Mouse (Mus musculus) kidney, postnatal 25 days (tissue): ENCODE measurements around the gene Miox.

ENCODE experiments used
- DNase-seq, 2 experiments: peaks; one replicate each; pipeline ENCODE4 v3.0.0; 2021; ENCODE audit warnings: mixed read lengths in 2 of 2

Miox gene

DNA sequence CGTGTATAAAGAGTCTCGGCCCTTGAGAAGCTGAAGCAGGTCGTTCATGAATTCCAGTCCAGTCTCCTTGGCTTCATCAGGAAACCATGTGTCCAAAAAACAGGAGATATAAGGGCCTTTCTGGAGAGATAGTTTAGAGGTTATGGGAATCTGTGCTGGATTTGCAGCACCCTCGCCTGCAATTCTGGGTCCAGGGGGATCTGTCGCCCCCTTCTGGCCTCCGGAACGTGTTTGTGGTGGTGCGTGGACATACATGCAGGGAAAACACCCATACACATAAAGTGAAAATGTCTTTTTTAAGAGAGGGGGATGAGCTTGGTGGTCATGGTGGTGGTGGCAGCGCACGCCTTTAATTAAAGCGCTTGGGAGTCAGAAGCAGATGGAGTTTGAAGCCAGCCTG lies 18.1 kb upstream of the Miox start:
- peak; percentile 35 to 39 for DNase-seq

DNA sequence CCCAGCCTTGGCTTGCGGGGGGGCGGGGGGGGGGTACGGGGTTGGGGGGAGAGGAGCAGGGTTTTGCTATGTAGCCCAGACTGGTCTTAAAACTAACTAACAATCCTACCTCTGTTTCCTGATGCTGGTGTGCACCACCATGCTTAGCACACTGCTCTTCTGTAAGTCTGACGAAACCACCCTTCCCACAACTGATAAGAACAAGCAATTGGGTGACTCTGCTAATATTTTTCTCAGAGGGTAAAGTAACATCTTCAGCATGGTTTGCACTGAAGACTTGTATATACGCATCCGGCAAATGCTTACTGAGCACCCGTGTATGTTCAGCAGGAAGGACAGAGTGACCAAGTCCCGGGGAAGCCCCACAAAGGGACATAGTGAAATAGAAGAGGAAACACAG lies 12.9 kb upstream of the Miox start:
- peak in 1 of 2 experiments; percentile 1 for DNase-seq

DNA sequence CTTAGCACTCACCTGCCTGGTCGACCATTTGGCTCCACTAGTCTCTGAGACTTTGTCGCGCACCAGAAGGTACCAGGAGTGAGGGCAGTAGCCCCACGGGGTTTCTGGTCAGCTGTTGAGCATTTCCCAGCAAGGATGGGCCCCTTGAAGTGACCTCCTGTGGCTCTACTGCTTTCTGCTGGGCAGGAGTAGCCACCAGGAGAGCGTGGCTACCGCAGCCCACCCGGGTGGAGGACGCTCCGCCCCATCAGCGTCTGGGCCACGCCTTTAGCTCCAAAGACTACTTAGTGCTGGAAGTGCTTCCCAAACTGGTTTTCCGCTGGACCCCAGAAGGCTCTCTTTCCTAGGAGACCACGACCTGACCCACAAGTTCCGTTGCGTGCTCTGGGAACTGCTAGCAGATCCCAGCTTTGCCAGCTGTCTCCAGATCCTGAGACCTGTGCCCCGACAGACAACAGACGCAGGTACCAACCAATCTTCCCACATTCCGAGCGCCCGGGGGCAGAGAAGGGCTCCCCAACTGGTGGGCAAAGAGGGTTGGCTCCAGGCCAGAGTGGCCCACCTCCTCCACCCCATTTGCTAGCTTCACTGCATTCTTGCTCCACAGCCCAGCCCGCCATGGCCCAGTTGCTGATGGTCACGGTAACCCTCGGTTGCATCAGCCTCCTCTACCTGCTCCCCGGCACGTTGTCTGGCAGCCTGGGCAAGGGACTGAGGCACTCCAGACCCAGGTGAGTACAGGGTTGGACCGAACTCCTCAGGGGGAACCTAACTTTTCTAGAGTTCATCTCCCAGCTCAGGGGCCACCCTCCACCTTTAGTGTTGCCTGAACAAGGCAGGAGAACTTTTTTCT lies 11.3 kb upstream of the Miox start, which contains the start of gene Adm2:
Gene Adm2, plus strand, starts transcription at position 51 of the 853 bp plus-strand sequence.
- peak in 1 of 2 experiments; percentile 58 for DNase-seq

DNA sequence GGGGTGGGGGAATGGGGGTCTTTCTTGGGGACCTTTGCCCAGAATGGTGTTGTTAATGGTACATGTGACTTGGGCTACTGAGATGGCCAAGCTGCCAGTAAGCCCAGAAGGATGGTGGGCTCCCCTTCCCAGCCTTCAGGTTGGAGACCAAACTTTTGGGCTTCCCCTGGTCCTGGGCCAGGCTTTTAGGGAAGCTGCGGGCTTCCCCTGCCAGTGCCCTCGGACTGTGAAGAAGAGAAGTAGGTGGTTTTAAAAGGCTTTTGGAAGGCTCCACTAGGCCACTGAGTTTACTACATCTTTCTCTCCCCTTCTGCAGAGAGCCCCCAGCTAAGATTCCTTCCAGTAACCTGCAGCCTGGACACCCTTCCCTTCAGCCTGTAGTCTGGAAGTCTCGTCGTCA lies 10.5 kb upstream of the Miox start:
- peak in 1 of 2 experiments; percentile 24 for DNase-seq

DNA sequence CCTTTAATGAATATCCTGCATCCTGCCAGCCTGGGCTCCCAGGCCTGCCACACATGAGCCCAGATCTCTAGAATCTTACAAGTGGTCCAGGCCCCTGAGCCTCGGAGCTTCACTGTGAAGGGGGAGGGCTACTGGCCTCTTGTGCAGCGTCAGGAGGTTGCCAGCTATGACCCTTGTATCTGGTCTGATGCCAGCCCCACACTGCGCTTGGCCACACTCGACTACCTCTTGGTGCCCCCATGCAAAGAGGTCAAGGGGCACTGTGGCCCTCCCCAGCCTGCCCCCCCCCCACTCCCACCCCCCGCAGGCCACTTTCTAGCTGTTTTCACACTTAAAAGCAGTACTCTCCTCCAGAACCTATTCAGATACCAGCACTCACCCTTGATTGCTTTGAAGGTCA lies 7.8 kb upstream of the Miox start:
- peak; percentile 79 to 92 for DNase-seq

DNA sequence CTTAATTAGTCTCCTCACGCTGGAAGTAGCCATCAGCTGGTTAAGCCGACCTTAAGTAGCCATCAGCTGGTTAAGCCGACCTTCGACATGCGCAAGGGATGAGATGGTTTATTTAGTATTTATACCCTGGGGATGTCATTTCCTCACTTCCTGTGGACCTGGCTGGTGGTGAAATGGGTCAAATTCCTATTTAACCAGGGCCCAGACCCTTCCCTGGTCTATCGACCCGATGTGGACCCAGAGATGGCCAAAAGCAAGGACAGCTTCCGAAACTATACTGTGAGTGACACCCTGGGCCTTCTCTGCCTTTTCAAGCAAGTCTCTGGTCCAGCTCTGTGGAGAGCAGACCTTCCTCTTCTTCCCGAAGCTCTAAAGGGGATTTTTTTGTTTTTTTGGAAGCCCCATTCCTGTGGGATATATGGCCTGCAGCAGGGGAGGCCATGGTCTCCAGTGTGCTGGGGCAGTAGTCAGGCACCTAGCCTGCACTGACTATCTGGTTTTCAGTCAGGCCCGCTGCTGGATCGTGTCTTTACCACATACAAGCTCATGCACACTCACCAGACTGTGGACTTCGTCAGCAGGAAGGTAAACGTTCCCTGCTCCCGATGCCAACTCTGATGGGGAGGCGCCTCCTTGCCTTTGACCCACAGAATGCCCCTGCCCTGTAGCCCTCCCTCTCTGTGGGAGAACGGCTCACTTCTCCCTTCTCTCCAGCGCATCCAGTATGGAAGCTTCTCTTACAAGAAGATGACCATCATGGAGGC lies 758 bp downstream of the Miox start:
- DNase-seq = peak; percentile 40 to 62

DNA sequence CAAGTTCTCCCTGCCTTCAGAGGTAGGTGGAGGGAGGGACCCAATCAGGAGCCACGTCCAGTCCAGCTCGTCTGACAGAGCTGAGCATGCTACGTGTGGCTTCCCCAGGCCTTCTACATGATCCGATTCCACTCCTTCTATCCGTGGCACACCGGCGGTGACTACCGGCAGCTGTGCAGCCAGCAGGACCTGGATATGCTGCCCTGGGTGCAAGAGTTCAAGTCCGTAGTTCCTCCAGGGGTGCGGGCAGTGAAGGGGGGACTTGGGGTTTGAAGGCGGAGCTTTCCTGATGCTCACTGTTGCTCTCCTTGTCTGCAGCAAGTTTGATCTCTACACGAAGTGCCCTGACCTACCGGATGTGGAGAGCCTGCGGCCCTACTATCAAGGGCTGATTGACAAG lies 2.2 kb downstream of the Miox start:
- peak in 1 of 2 experiments; percentile 59 for DNase-seq

DNA sequence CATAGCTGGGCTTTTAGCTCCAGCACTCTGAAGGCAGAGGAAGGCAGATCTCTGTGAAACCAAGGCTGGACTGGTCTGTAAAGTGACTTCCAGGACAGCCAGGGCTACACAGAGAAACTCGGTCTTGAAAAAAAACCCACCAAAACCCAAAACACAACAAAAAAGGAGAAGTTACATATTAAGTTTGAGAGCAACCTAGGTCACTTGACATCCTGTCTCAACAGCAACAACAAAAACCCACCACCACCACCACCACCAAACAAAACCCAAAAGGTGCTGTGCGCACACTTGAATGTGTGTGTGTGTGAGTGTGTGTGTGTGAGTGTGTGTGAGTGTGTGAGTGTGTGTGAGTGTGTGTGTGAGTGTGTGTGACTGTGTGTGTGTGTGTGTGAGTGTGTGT lies 5.5 kb downstream of the Miox start:
- DNase-seq = no peak

DNA sequence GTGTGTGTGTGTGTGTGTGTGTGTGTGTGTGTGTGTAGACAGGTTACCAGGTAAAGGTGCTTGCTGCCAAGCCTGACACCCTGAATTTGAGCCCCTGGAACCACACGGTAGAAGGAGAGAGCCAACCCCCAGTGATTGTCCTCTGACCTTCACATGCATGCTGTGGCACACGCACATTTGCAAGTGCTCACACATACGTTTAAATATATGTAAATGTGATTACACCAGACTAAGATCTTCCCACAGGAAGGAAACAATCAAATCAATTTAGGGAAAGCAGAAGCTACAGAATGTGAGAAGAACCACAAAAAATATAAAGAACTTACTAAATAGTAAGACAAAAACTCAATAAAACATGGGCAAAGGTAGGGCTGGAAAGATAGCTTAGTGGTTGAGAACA lies 5.9 kb downstream of the Miox start:
- no peak for DNase-seq

DNA sequence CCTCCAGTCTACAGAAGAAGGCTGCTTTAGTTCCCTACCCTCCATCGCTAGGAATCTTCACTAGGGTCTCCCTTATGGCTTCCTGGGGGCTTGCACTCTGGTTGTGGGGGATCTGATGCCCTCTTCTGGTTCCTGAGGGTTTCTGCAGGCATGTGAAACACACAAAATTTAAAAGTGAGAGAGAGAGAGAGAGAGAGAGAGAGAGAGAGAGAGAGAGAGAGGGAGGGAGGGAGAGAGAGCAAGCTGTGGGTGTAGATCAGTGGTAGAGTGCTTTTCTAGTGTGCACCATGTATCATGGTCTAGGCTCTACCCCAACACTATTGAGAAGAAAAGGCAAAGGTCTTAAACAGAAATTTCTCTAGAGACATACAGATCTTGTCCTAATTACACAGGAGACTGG lies 7.5 kb downstream of the Miox start:
- no peak for DNase-seq

DNA sequence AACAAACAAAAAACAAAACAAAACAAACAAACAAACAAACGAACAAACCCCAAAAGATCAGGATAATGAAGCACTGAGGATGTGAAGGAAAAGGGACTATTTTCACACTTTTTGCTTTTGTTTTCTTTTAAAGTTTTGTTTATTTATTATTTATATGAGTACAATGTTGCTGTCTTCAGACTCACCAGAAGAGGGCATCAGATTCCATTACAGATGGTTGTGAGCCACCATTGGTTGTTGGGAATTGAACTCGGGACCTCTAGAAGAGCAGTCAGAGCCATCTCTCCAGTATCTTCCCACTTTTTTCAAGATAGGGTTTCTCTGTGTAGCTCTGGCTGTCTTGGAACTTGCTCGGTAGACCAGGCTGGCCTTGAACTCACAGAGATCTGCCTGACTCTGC lies 9.1 kb downstream of the Miox start:
- DNase-seq = peak in 1 of 2 experiments; percentile 14

DNA sequence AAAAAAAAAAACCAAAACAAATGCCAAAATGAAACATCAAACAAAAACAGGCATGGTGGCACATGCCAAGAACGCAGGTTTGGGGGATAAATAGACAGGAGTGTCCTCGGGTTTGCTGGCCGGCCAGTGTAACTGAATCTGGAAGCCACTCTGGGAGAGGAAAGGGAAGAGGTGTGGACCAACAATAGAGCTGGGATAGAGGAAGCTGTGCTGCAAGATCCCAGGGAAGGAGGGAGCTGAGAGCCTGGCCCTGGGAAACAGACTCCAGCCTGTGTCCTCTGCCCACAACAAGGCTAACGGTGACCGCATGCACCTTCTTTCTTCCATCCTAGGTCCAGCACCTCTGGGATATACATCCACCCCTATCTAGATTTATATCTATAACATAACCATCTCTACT lies 16.2 kb downstream of the Miox start:
- DNase-seq = peak in 1 of 2 experiments; percentile 31

DNA sequence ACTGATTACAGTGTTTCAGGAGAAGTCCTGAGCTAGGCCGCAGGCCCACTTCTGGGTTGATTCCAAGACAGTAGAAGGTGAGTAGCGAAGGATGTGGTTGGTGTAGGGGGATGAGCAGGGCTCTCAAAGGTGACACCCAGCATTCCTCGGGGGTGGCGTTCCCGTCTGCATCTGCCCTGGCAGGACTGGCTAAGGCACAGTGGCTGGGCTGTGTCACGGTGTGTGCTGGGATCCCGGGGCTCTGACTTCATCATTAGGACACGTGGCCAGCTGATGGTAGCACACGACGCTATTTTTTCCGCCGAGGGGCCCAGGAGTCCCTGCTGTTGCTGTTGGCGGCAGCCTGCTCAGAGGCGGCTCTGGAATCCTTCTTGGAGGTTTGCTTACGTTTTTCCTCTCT lies 17.1 kb downstream of the Miox start:
- DNase-seq = no peak

DNA sequence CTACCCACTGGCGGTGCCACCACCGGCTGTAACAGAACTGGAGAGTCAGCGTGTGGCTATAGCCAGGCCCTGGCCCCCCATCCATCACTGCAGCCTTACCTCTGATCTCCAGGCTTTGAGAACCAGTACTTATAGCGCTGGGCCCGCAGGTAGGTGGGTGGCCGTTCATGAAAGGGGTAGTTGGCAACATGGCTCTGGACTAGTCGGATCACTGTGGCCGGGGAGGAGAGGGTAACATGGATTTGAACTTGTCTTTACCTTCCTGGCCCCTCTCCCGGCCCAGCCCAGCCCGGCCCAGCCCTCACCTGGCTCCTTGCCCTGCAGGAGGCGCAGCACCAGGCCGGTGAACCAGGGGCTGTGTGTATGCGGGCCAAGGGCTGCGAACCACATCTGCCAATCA lies 17.9 kb downstream of the Miox start:
- no peak for DNase-seq

DNA sequence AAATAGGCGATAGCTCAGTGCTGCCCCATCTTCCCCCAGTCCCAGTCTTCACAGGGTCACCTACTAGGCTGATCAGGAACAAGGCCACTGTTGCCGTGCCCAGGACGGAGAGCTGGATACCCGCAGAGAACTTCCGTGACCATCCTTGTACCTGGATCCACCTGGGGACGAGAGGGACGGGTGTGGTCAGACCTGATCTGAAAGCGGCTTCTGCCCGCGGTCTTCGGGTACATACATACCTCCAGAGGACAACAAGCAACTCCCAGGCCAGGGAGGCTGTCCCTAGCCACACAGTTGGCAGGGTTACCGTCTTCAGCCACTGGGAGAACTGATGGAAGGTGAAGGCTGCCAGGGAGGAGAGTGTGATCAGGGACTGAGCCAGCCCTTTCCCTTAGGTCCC lies 18.6 kb downstream of the Miox start:
- no peak for DNase-seq

DNA sequence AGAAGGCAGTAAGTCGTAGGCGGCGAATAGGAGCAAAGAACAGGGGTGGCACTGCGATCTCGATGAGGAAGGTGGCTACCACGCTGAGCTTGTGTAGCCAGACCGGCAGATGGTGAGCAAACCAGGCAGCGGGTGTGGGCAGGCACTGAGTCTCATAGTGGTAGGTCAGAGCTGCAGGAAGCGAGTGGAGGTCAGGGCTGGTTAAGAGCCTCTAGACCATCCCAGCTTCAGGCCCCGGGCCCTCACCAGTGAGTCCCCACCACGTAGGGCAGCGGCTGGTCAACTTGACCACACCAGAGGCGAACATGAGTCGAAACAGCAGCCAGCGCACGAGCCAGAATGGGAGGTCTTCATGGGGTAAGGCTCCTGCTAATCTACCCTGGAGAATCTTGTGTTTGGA lies 19.6 kb downstream of the Miox start:
- peak in 1 of 2 experiments; percentile 33 for DNase-seq

DNA sequence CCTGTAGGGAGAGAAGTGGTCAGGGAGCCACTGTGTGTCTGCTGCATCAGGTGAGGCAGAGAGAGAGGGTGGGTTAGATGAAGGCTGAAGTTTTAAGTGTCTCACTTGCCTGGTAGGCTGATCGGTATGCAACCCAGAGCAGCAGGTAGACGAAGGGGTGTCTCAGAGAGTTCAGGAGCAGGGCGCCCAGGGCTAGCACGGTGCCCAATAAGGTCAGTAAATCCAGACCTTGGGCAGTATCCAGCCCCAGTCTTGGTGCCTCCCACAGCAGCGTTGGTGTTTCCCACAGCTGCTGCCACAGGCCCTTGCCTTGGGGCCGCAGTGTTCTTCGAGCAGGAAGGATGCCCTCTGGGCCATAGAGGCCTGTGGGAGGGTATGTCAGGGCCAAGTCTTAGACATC lies 20.3 kb downstream of the Miox start:
- peak in 1 of 2 experiments; percentile 38 for DNase-seq

DNA sequence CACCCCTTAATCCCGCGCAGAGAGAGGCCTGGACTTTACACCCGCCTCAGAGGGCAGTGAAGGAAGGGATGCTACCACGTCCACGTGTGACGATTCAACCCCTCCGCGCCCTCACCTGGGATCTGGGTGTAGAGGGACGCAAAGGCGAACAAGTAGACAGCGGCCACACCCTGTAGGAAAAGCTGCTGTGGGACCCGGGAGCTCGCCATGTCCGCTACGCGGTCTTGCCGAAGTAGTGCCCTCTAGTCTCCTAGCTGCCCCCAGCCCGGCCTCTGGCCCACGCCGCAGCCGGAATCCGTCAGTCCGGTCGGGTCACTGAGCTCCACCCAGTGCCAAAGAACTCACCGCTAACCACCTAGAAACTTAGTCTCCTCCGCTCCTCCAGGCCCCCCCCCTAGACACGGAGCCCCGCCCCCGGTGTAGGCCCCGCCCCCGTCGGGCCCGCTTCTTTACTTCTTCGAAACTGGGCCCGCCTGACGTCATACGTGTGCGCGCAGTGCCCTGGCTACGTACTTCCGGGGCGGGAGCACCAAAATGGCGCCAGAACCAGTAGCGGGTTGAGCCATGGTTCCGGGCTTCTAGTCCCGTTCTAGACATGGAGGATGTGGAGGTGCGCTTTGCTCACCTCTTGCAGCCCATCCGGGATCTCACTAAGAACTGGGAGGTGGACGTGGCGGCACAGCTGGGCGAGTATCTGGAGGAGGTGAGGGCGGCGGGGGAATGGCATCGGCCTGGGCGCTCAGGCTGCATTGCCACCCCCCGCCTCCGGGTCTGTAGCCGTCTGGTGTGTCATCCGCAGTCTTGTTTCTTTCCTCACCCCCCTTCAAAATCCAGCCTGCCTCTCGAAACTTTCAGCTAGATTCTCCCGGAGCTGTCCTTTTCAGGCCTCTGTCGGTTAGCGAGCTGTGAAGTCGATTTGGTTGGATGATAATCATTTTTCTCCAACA lies 21.3 kb downstream of the Miox start, which contains the start of the genes Lmf2 and Ncaph2:
Gene Lmf2, minus strand, starts transcription at position 419 of the 947 bp plus-strand sequence.
Gene Ncaph2, plus strand, starts transcription at position 479 of the 947 bp plus-strand sequence.
- peak; percentile 98 for DNase-seq

DNA sequence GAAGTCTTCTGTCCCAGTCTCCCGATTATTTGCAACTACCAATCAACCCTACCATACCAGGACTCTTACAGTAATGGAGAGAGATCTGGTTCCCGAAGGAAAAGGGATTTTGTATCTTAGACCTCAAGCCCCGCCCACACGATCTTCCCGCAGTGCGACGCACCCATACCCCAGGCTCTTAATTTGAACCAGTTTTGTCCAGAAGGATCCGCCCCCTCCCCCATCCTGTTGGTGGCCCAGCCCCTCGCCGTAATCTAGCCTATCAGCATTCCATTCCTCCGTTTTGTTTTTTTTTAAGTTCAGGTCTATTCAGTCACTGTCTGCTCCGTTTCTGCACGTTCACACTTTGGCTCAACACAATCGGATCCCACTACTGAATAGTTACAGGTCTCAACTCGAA lies 22.2 kb downstream of the Miox start:
- peak; percentile 80 to 85 for DNase-seq

DNA sequence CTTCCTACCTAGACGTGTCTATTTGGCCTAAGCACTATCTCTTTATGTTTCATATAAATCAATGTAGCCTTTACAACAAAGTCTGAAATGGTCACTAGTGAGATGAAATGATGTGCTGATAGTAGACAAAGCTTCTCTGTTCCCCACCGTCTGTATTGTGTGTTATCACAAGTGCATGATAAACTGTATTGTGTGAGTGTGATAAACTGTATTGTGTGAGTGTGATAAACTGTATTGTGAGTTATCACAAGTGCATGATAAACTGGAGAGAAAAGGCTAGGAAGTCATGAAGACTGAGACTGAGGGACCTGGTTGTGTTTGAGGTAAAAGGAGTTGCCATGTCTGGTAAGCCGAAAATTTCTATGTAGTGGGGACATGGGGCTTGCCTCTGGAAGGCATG lies 24.6 kb downstream of the Miox start:
- DNase-seq = no peak

DNA sequence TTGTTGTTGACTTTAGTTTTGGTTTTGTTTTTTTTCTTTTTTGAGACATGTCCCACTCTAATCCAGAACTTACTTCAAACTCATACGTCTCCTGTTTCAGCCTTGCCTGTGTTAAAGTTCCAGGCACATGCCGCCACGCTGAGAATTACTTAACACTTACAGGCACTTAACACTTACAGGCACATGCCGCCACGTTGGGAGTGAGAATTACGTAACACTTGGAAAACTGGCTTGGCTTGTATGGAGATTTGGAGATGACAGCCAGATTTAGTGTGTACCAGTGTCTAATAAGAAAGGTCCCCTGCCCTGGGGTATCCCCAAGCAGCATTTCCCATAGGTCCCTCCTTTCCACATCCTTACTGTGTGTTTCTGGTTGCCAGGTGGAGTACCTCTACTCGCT lies 28.9 kb downstream of the Miox start:
- DNase-seq = no peak

DNA sequence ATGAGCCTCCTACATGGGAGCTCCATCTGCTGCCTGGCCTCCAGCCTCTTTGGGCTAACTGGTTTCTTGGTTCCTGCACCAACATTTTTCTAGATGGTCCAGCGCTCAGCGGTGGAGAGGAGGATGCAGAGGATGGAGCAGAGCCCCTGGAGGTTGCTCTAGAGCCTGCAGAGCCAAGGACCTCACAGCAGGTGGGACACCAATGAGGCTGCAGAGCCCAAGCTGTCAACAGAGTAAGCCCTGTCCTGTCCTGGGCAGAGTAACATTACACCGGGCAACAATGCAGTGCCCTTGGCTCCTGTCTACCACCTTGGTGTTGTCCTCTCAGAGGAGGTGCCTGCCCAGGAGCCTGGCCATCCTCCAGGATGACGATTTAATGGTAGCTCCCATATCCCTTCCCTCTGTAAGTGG lies 30.9 kb downstream of the Miox start:
- no peak for DNase-seq

DNA sequence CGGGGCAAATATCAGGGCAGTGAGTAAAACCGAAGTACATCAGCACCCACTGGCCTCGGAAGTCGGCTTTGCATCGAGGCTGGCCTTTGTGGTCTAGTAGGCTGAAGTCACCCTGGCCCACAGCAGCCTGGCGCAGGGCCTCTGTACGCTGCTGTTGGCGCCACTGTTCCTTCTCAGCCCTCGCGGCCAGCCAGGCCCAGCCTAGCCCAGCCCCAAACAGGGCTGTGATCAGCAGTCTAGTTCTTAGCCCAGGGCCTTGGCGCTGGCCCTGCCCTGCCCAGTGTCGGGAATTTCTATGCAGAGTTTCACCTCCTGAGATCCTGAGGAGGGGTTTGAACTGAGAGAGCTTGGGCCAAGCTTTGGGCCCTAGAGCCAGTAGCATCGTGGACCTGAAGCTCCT lies 37.9 kb downstream of the Miox start:
- no peak for DNase-seq
